16 mouse cellular contexts compared by ENCODE assay signal in genomic region chr1:95618647-95619046, GRCm38 (mm10). TPM values are rescaled to one million over a fixed set of nuclear protein-coding genes. Genes with fewer than 3 reads are reported as not detected.
DNase-seq lines count a peak whose midpoint lies in the region; TF ChIP-seq lines count a peak whose summit lies in the region.
"Had no signal": no experiment of that assay in that cellular context is flagged by ENCODE, and none has a peak within 500 bp of the region (broad histone marks: within the 10 kb centered on the region; RNA-seq: fewer than 3 reads in every experiment).

No protein-coding gene starts in this region.

- no peaks in the 10 kb centered on the region for H3K9me3 ChIP-seq in heart, embryonic 10.5 days
- H3K9me3 ChIP-seq: embryonic facial prominence, embryonic 13.5 days; forebrain, embryonic 10.5 days; midbrain, embryonic 13.5 days had no signal

- no peaks in the 10 kb centered on the region for H3K4me1 ChIP-seq in heart, embryonic 10.5 days
- H3K4me1 ChIP-seq: forebrain, embryonic 10.5 days; midbrain, embryonic 13.5 days had no signal

- no peak overlapping the region for H3ac ChIP-seq in C2C12 (ENCODE audit: control insufficient read depth, insufficient read length, low read depth)

- H3K79me3 ChIP-seq in C2C12 (ENCODE audit: low read depth), result no peaks in the 10 kb centered on the region

- H3K27me3 ChIP-seq in heart, embryonic 10.5 days (ENCODE audit: insufficient read depth, poor library complexity, severe bottlenecking), result no peaks in the 10 kb centered on the region
- H3K27me3 ChIP-seq in C2C12 (ENCODE audit: control insufficient read depth, insufficient read depth, insufficient read length), result no peaks in the 10 kb centered on the region
- H3K27me3 ChIP-seq: embryonic facial prominence, embryonic 13.5 days; midbrain, embryonic 13.5 days had no signal

- no peak overlapping the region for H3K27ac ChIP-seq in heart, embryonic 10.5 days
- H3K27ac ChIP-seq: embryonic facial prominence, embryonic 13.5 days; forebrain, embryonic 10.5 days; macrophage; midbrain, embryonic 13.5 days had no signal

- no peaks in the 10 kb centered on the region for H3K79me2 ChIP-seq in C2C12 (ENCODE audit: control insufficient read depth, insufficient read depth)

- WGBS in heart, embryonic 10.5 days, result 49% methylated on average over 3 of the region's 3 CpGs

- H3K36me3 ChIP-seq in heart, embryonic 10.5 days, result no peaks in the 10 kb centered on the region
- no peaks in the 10 kb centered on the region for H3K36me3 ChIP-seq in C2C12 (ENCODE audit: control insufficient read depth, insufficient read depth)
- H3K36me3 ChIP-seq: embryonic facial prominence, embryonic 13.5 days; forebrain, embryonic 10.5 days had no signal

- intact Hi-C loops in left cerebral cortex, postnatal 10 days (cut with DNase I), result no loop called here

- no peak overlapping the region for H3K4me3 ChIP-seq in heart, embryonic 10.5 days
- H3K4me3 ChIP-seq in C2C12 (ENCODE audit: insufficient read depth, poor library complexity, severe bottlenecking), result no peak overlapping the region
- H3K4me3 ChIP-seq: embryonic facial prominence, embryonic 13.5 days; forebrain, embryonic 10.5 days; midbrain, embryonic 13.5 days had no signal

- no peak for TF ChIP-seq CTCF in C2C12 (IDR thresholded peaks at IDR 0.05; ENCODE audit: control insufficient read depth, insufficient read depth, insufficient read length)

- peak; percentile 51 for DNase-seq in adrenal gland, postnatal 10 days
- no peak for DNase-seq in adrenal gland, adult 18-20 months (ENCODE audit: low spot score in 2 of 2)
- DNase-seq in heart, adult 8-10 months (ENCODE audit: low spot score), result peak; percentile 60
- DNase-seq in heart, embryonic 10.5 days (ENCODE audit: low spot score), result no peak
- peak; percentile 12 for DNase-seq in embryo, embryonic 9.5 days (ENCODE audit: extremely low spot score)
- DNase-seq in testis, postnatal 10 days (ENCODE audit: low spot score), result no peak
- DNase-seq in left cerebral cortex, postnatal 10 days (ENCODE audit: extremely low spot score in 1 of 2, low spot score in 2 of 2), result no peak
- DNase-seq: cerebellum, postnatal 10 days; kidney, postnatal 4 days; liver; lung, adult 2 months had no signal

TF ChIP-seq in C2C12, 6 proteins besides CTCF, POLR2A, EP300 and RAD21:
- TF ChIP-seq MYOD1 (IDR thresholded peaks at IDR 0.05; ENCODE audit: control insufficient read depth, insufficient read length, low read depth) (peak; percentile 45), MAX (IDR thresholded peaks at IDR 0.05) (no peak)

RNA-seq across cellular contexts. Expression of gene St8sia4, which starts 48.7 kb away (rescaled TPM):
- total RNA-seq in adrenal gland, postnatal 10 days (2021), result 10 to 100 TPM in 1 of 2 experiments, 1 to 10 TPM in 1; 6.4 to 10.9 TPM
- 1 to 10 TPM; 1.4 to 2.6 TPM for total RNA-seq in adrenal gland, adult 18-20 months (2021)
- 1 to 10 TPM; 5.4 to 7.6 (median 6.5) TPM for total RNA-seq in heart, adult 8-10 months (2022)
- polyA plus RNA-seq in heart, embryonic 10.5 days (2016; fragmentation: Nextera tagmentation; extraction: Ambion mirVana), result 0.46 and 2.1 TPM in 2 replicates
- polyA plus RNA-seq in C2C12 (2012; fragmentation: generic; extraction: Trizol), result 0.01 TPM
- 10 to 100 TPM; 13.3 to 13.4 TPM for total RNA-seq in left cerebral cortex, postnatal 10 days (2021)

Comparison
In these comparisons a context has a peak if more than half of its experiments do, and no peak if none do; other contexts are left out.
1. DNase-seq: peak in adrenal gland, postnatal 10 days (single experiment), heart, adult 8-10 months (single experiment) and embryo, embryonic 9.5 days (single experiment); none in adrenal gland, adult 18-20 months (0 of 2), heart, embryonic 10.5 days (single experiment), testis, postnatal 10 days (single experiment) and left cerebral cortex, postnatal 10 days (0 of 2).